Mouse (Mus musculus) kidney, embryonic 16.5 days (tissue): ENCODE data around the gene Cmya5. TPM values are rescaled to one million over a fixed set of nuclear protein-coding genes. Genes with fewer than 3 reads are reported as not detected.
"Not testable (repeated sequence)": the region's sequence is repeated elsewhere in the genome, so short reads cannot be mapped to it uniquely, and the experiment has no call there.

Source experiments
- ATAC-seq: fragments of 200-750 bp; cut with Nextera tagmentation; 2 replicates; pipeline ENCODE4 v1.8.0; 2017; ENCODE audit warnings: moderate TSS enrichment; ENCODE audit not compliant: low FRiP score, low TSS enrichment
- H3K27ac ChIP-seq: fragments of 300-500 bp; sonication (generic); 2 replicates; pipeline ENCODE4 v1.5.1; 2014; ENCODE audit warnings: low read length
- H3K27me3 ChIP-seq: fragments of 300-500 bp; sonication (generic); 2 replicates; pipeline ENCODE4 v1.6.1; 2014; ENCODE audit warnings: low read length, control low read depth, mixed read lengths; ENCODE audit not compliant: insufficient read depth
- H3K36me3 ChIP-seq: fragments of 300-500 bp; sonication (generic); 2 replicates; pipeline ENCODE4 v1.6.1; 2014; ENCODE audit warnings: low read length, control low read depth, mixed read lengths; ENCODE audit not compliant: insufficient read depth
- H3K4me1 ChIP-seq: fragments of 300-500 bp; sonication (generic); 2 replicates; pipeline ENCODE4 v1.6.1; 2014; ENCODE audit warnings: low read length, control low read depth, mixed read lengths; ENCODE audit not compliant: insufficient read depth
- H3K4me2 ChIP-seq: fragments of 300-500 bp; sonication (generic); replicated peaks from 2 replicates; pipeline ENCODE4 v1.6.1; 2014; ENCODE audit warnings: low read depth, low read length
- H3K4me3 ChIP-seq: fragments of 300-500 bp; sonication (generic); 2 replicates; pipeline ENCODE4 v1.5.1; 2014; ENCODE audit warnings: mild to moderate bottlenecking, low read length
- H3K9ac ChIP-seq: fragments of 300-500 bp; sonication (generic); replicated peaks from 2 replicates; pipeline ENCODE4 v1.6.1; 2014; ENCODE audit warnings: low read length
- H3K9me3 ChIP-seq: fragments of 300-500 bp; sonication (generic); 2 replicates; pipeline ENCODE4 v1.6.1; 2016; ENCODE audit warnings: low read length, control low read depth
- whole genome bisulfite sequencing: fragments of 180-500 bp; shearing (Covaris S2); extraction: QIAGEN DNeasy Blood & Tissue Kit; methylation state at CpG from one replicate; pipeline ENCODE4 v1.1.7; 2014; 5-methylcytosine and 5-hydroxymethylcytosine counted together
- polyA plus RNA-seq: library from polyadenylated mRNA; unstranded; fragments of >200 nt; fragmentation: Nextera tagmentation; extraction: Ambion mirVana; gene quantifications from 2 replicates; pipeline ENCODE4 v1.2.1, GENCODE M21; 2015

Gene Cmya5
- polyA plus RNA-seq, result 0.09 and 0.11 TPM in 2 replicates

GRCm38 (mm10) chr13:93144336-93145167 lies at the start of gene Cmya5:
TSS of gene Cmya5 (minus strand) at chr13:93144724.
- peak within 1 kb of the TSS; percentile 56 for H3K27ac ChIP-seq

DNA sequence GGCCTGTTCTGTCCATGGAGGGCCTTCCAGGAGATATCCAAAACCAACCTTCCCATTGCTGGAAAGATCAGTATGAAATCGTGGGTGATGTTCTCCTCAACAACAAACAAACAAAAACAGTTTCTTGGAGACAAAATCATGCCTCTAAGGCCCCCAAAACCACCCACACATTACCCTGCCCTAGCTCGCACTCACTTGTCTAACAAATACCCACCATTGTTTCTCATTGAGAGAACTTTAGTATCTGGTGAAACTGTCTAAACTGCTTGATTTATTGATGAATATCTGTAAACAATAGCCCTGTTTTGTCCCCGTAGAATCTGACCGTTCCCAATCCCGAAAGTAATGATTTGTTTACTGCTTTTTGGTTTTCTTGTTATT lies 48.1 kb upstream of the Cmya5 start:
- whole genome bisulfite sequencing, result 58% methylated on average over 5 of the region's 5 CpGs
- Histone ChIP-seq H3K27ac (peak overlapping the region; percentile 96), H3K9me3 (no peaks in the 10 kb centered on the region), H3K9ac (peak overlapping the region; percentile 99), H3K4me1 (peaks cover 16% of the 10 kb centered on the region), H3K4me2 (peak overlapping the region; percentile 66), H3K4me3 (peak overlapping the region; percentile 97), H3K27me3 (no peaks in the 10 kb centered on the region), H3K36me3 (0 out of 2 replicates have a peak, but pooled peaks cover 3% of the 10 kb centered on the region)
- ATAC-seq, result no peak; the same call in 1 of the 2 replicates

More at GRCm38 (mm10) chr13:93144336-93145167, at the start of gene Cmya5:
- peak within 1 kb of the TSS; percentile 94 for H3K4me2 ChIP-seq
- peak; percentile 95 for ATAC-seq
- H3K4me1 ChIP-seq, result peaks cover 14% of the 10 kb centered on the region
- 2% methylated on average over 43 of the region's 45 CpGs for WGBS
- peak within 1 kb of the TSS; percentile 71 for H3K9ac ChIP-seq
- H3K9me3 ChIP-seq, result no peaks in the 10 kb centered on the region
- peak within 1 kb of the TSS; percentile 59 for H3K4me3 ChIP-seq
- no peaks in the 10 kb centered on the region for H3K27me3 ChIP-seq
- peaks cover 10% of the 10 kb centered on the region for H3K36me3 ChIP-seq

DNA sequence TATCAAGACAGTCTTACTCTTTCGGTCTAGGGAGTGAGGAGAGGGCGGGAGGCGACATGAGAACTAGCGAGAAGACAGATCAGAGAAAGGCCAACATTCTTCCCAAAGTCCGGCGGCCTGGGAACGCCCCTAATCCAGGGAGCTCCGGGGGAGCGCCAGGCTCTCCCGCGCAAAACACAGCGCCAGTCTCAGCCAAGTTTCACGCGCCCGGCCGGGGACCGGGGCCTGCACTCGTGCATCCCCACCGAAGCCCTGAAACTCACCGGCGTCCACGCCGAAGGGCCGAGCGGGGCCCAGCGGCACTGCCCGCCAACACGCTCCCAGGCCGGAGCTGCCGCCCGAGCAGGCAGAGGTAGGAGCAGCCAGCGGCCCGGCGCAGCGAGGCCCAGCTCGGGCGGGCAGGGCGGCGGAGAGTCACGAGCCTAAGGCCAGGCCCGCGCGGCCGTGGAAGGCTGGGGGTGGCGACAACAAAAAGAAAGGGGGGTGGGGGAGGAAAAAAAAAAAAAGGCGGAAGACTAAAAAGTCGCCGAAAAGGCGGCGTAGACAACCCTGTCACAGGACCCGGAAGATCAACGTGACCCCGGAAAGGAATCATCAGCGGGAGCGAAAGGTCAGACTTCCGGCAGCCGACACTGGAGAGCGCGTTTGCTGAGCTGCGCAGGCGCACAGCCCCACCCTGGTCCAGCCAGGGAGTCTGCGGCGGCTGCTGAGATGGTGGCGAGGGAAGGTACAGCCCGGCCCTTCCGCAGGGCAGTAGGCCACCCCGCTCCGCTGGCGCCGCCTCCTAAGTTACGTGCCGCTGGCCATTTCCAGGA lies 47.5 kb upstream of the Cmya5 start, which contains the start of gene Tent2:
Tent2 (minus strand) TSS at position 555 of the 815 bp plus-strand sequence.
- peak; percentile 100 for ATAC-seq

DNA sequence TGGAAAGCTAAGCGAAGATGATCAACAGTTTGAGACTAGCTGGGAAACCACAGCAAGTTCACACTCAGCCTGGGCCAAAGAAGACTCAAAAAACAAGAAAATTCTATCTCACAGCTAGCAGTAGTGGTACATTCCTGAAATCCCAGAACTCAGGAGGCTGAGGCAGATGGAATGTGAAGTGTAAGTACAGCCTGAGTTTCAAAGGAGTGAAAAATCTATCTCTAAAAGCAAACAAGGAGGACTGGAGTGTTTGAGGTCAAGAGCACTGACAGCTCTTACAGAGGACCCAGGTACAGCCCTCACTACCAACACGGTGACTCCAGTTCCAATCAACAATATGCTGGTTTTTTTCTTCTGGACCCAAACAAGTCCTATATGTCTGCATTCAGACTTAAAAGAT lies 44.9 kb upstream of the Cmya5 start:
- peaks cover 16% of the 10 kb centered on the region for H3K4me1 ChIP-seq
- peak overlapping the region; percentile 31; the same call in 1 of the 2 replicates for H3K9ac ChIP-seq
- H3K9me3 ChIP-seq, result no peaks in the 10 kb centered on the region
- peak overlapping the region; percentile 15; the same call in 1 of the 2 replicates for H3K4me2 ChIP-seq
- WGBS, result 69% methylated on average over 2 of the region's 2 CpGs
- no peaks in the 10 kb centered on the region for H3K27me3 ChIP-seq
- H3K36me3 ChIP-seq, result 0 out of 2 replicates have a peak, but pooled peaks cover 3% of the 10 kb centered on the region
- no peak for ATAC-seq
- H3K4me3 ChIP-seq, result no peak overlapping the region
- no peak overlapping the region for H3K27ac ChIP-seq

More for the DNA sequence above, 47.5 kb upstream of the Cmya5 start, which contains the start of gene Tent2:
- Histone ChIP-seq H3K4me3 (peak within 1 kb of the TSS; percentile 97), H3K27me3 (no peaks in the 10 kb centered on the region), H3K9ac (peak within 1 kb of the TSS; percentile 99), H3K36me3 (0 out of 2 replicates have a peak, but pooled peaks cover 3% of the 10 kb centered on the region), H3K4me1 (peaks cover 16% of the 10 kb centered on the region), H3K27ac (peak within 1 kb of the TSS; percentile 96), H3K4me2 (peak within 1 kb of the TSS; percentile 66), H3K9me3 (no peaks in the 10 kb centered on the region)
- under 1% methylated on average over 70 of the region's 72 CpGs for WGBS

- no peak for ATAC-seq
- H3K4me3 ChIP-seq, result no peak overlapping the region
- 0 out of 2 replicates have a peak, but pooled peaks cover 7% of the 10 kb centered on the region for H3K36me3 ChIP-seq
- WGBS, result 80% methylated on average over 3 of the region's 3 CpGs
- peaks cover 16% of the 10 kb centered on the region for H3K4me1 ChIP-seq
- H3K9ac ChIP-seq, result no peak overlapping the region
- H3K4me2 ChIP-seq, result peak overlapping the region; percentile 15; the same call in 1 of the 2 replicates
- no peak overlapping the region for H3K27ac ChIP-seq
- H3K9me3 ChIP-seq, result no peaks in the 10 kb centered on the region
- H3K27me3 ChIP-seq, result no peaks in the 10 kb centered on the region
Observed at GRCm38 (mm10) chr13:93188738-93189137, 44.2 kb upstream of the Cmya5 start.

DNA sequence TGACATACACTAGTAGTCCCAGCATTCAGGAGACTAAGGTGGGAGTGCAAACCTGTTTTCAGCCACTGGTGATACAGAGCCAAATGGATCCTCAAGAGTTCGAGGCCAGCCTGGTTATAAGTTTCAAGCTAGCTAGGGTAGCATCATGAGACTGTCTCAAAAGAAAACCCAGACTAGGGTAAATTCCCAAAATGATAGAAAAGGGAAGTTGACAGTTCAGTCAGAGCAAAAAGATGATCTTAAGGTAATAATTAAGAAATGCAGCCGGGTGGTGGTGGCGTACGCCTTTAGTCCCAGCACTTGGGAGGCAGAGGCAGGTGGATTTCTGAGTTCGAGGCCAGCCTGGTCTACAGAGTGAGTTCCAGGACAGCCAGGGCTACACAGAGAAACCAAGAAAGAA lies 43.3 kb upstream of the Cmya5 start:
- Histone ChIP-seq H3K4me1 (peaks cover 16% of the 10 kb centered on the region), H3K36me3 (peaks cover 14% of the 10 kb centered on the region)
- not testable (repeated sequence) for H3K27me3 ChIP-seq, ATAC-seq, H3K4me2 ChIP-seq, H3K9me3 ChIP-seq, H3K4me3 ChIP-seq, H3K27ac ChIP-seq, H3K9ac ChIP-seq
- whole genome bisulfite sequencing, result 94% methylated on average over 5 of the region's 5 CpGs

DNA sequence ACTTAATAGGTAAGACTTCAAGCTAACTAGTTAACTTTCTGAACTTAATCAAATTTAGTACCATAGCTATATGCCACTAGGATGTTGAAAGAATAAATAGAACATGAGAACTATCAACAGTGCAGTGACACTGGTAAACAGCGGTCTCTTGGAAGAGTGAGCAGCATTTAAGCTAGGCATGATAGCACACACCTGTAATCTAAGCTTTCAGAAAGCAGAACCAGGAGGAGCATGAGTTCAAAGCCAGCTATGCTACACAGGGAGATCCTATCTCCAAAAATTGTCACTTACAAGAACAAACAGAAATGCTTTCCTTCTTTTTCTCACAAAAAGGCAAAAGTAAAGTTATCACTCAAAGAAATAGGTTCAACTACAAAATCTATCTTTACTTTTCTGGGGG lies 35.8 kb upstream of the Cmya5 start:
- no peak overlapping the region for H3K27ac ChIP-seq
- no peak overlapping the region for H3K9ac ChIP-seq
- 71% methylated on average over 1 of the region's 1 CpGs for WGBS
- ATAC-seq, result no peak
- no peak overlapping the region for H3K4me3 ChIP-seq
- no peaks in the 10 kb centered on the region for H3K4me1 ChIP-seq
- peaks cover 18% of the 10 kb centered on the region for H3K36me3 ChIP-seq
- no peaks in the 10 kb centered on the region for H3K9me3 ChIP-seq
- H3K4me2 ChIP-seq, result no peak overlapping the region
- no peaks in the 10 kb centered on the region for H3K27me3 ChIP-seq

- Histone ChIP-seq H3K4me2 (no peak overlapping the region), H3K9ac (no peak overlapping the region), H3K4me3 (no peak overlapping the region), H3K27ac (no peak overlapping the region), H3K27me3 (no peaks in the 10 kb centered on the region), H3K9me3 (no peaks in the 10 kb centered on the region), H3K36me3 (peaks cover 21% of the 10 kb centered on the region), H3K4me1 (no peaks in the 10 kb centered on the region)
- ATAC-seq, result no peak
- WGBS, result 88% methylated on average over 2 of the region's 2 CpGs
Observed at GRCm38 (mm10) chr13:93179522-93179921, 35.0 kb upstream of the Cmya5 start.

- H3K27me3 ChIP-seq, result no peaks in the 10 kb centered on the region
- no peak overlapping the region for H3K4me3 ChIP-seq
- H3K4me1 ChIP-seq, result no peaks in the 10 kb centered on the region
- H3K9ac ChIP-seq, result no peak overlapping the region
- no peak overlapping the region for H3K27ac ChIP-seq
- H3K4me2 ChIP-seq, result no peak overlapping the region
- peaks cover 20% of the 10 kb centered on the region for H3K36me3 ChIP-seq
- H3K9me3 ChIP-seq, result no peaks in the 10 kb centered on the region
- no peak for ATAC-seq
Observed at GRCm38 (mm10) chr13:93177571-93177970, 33.0 kb upstream of the Cmya5 start.
